Mouse (Mus musculus) CD4-positive helper T cell, adult 2 months (primary cell): ENCODE data around the gene Rasl10b.
A peak's percentile ranks its signal among the peaks of the same experiment; 100 is the strongest.

Experiments
- DNase-seq: peaks from one replicate; pipeline ENCODE4 v3.0.0-alpha.2; 2012; ENCODE audit warnings: low read depth, missing footprints, low spot score

The Rasl10b gene

GRCm38 (mm10) chr11:83409087-83409754, at the start of gene Rasl10b:
TSS of gene Rasl10b (plus strand) at chr11:83409137.
- no peak for DNase-seq

GRCm38 (mm10) chr11:83364656-83365055, 44.3 kb upstream of the Rasl10b start:
- DNase-seq, result no peak

- no peak for DNase-seq
Measured at GRCm38 (mm10) chr11:83371267-83371666, 37.7 kb upstream of the Rasl10b start.

- no peak for DNase-seq
Measured at GRCm38 (mm10) chr11:83379745-83380341, 29.1 kb upstream of the Rasl10b start.

- DNase-seq, result no peak
Measured at GRCm38 (mm10) chr11:83382876-83383531, 25.9 kb upstream of the Rasl10b start.

- no peak for DNase-seq
Measured at GRCm38 (mm10) chr11:83383532-83383887, 25.4 kb upstream of the Rasl10b start.

- DNase-seq, result no peak
Measured at GRCm38 (mm10) chr11:83393062-83393461, 15.9 kb upstream of the Rasl10b start.

GRCm38 (mm10) chr11:83394802-83395439, 14.0 kb upstream of the Rasl10b start:
- DNase-seq, result no peak

- DNase-seq, result no peak
Measured at GRCm38 (mm10) chr11:83397626-83398025, 11.3 kb upstream of the Rasl10b start.

GRCm38 (mm10) chr11:83398724-83399123, 10.2 kb upstream of the Rasl10b start:
- DNase-seq, result no peak

GRCm38 (mm10) chr11:83403787-83404186, 5.2 kb upstream of the Rasl10b start:
- DNase-seq, result no peak

GRCm38 (mm10) chr11:83406391-83406790, 2.5 kb upstream of the Rasl10b start:
- DNase-seq, result no peak

- no peak for DNase-seq
Measured at GRCm38 (mm10) chr11:83408242-83408641, 695 bp upstream of the Rasl10b start.

- no peak for DNase-seq
Measured at GRCm38 (mm10) chr11:83409792-83410291, 905 bp downstream of the Rasl10b start.

GRCm38 (mm10) chr11:83410510-83410909, 1.6 kb downstream of the Rasl10b start:
- no peak for DNase-seq

GRCm38 (mm10) chr11:83417080-83417479, 8.1 kb downstream of the Rasl10b start:
- DNase-seq, result peak; percentile 55

- no peak for DNase-seq
Measured at GRCm38 (mm10) chr11:83417708-83418107, 8.8 kb downstream of the Rasl10b start.

- DNase-seq, result no peak
Measured at GRCm38 (mm10) chr11:83418566-83418965, 9.6 kb downstream of the Rasl10b start.

GRCm38 (mm10) chr11:83420338-83420737, 11.4 kb downstream of the Rasl10b start:
- no peak for DNase-seq

GRCm38 (mm10) chr11:83421305-83421704, 12.4 kb downstream of the Rasl10b start:
- DNase-seq, result peak; percentile 57

GRCm38 (mm10) chr11:83424681-83425080, 15.7 kb downstream of the Rasl10b start:
- peak; percentile 64 for DNase-seq

GRCm38 (mm10) chr11:83426964-83427363, 18.0 kb downstream of the Rasl10b start:
- DNase-seq, result peak; percentile 37
